Mouse (Mus musculus) heart, embryonic 14.5 days (tissue): ENCODE data around the gene Nectin3. TPM values are rescaled to one million over a fixed set of nuclear protein-coding genes. Genes with fewer than 3 reads are reported as not detected.
"Not testable (repeated sequence)": the region's sequence is repeated elsewhere in the genome, so short reads cannot be mapped to it uniquely, and the experiment has no call there.

ENCODE experiments used
- ATAC-seq: fragments of 200-750 bp; cut with Nextera tagmentation; 2 replicates; pipeline ENCODE4 v1.8.0; 2017; ENCODE audit warnings: low read depth, moderate TSS enrichment; ENCODE audit not compliant: insufficient number of reproducible peaks, insufficient read depth, low FRiP score
- H3K27ac ChIP-seq, 2 experiments: fragments of 200-500 bp in 1 of 2; fragments of 300-500 bp in 1 of 2; sonication (generic) in 1 of 2; replicated peaks in 1 of 2; 2 replicates each; pipeline ENCODE4 v1.5.1; 2012 to 2014; ENCODE audit warnings: low read depth in 2 of 2, low read length in 2 of 2, control low read depth in 1 of 2, mild to moderate bottlenecking in 1 of 2, mixed read lengths in 1 of 2; ENCODE audit not compliant: control insufficient read depth in 1 of 2, insufficient read depth in 1 of 2
- H3K27me3 ChIP-seq: fragments of 300-500 bp; sonication (generic); 2 replicates; pipeline ENCODE4 v1.6.1; 2014; ENCODE audit warnings: mild to moderate bottlenecking, low read length, control low read depth; ENCODE audit not compliant: control insufficient read depth, insufficient read depth
- H3K36me3 ChIP-seq: fragments of 300-500 bp; sonication (generic); 2 replicates; pipeline ENCODE4 v1.6.1; 2014; ENCODE audit warnings: mild to moderate bottlenecking, control low read depth, low read length, mixed read lengths; ENCODE audit not compliant: control insufficient read depth, insufficient read depth
- H3K4me1 ChIP-seq, 2 experiments: fragments of 200-500 bp in 1 of 2; fragments of 300-500 bp in 1 of 2; sonication (generic) in 1 of 2; 2 replicates each; pipeline ENCODE4 v1.6.1; 2012 to 2014; ENCODE audit warnings: low read length in 2 of 2, control low read depth in 1 of 2, mixed read lengths in 1 of 2; ENCODE audit not compliant: control insufficient read depth in 2 of 2, insufficient read depth in 2 of 2
- H3K4me2 ChIP-seq: fragments of 300-500 bp; sonication (generic); 2 replicates; pipeline ENCODE4 v1.6.1; 2014; ENCODE audit warnings: mild to moderate bottlenecking, low read length
- H3K4me3 ChIP-seq, 2 experiments: fragments of 200-500 bp in 1 of 2; fragments of 300-500 bp in 1 of 2; sonication (generic) in 1 of 2; 2 replicates each; pipeline ENCODE4 v1.5.1; 2012 to 2014; ENCODE audit warnings: low read length in 2 of 2, mild to moderate bottlenecking in 2 of 2, control low read depth in 1 of 2, low read depth in 1 of 2, moderate library complexity in 1 of 2; ENCODE audit not compliant: control insufficient read depth in 1 of 2, insufficient read depth in 1 of 2
- H3K9ac ChIP-seq: fragments of 300-500 bp; sonication (generic); 2 replicates; pipeline ENCODE4 v1.6.1; 2014; ENCODE audit warnings: mild to moderate bottlenecking, low read length
- H3K9me3 ChIP-seq: fragments of 300-500 bp; sonication (generic); 2 replicates; pipeline ENCODE4 v1.6.1; 2016; ENCODE audit warnings: low read length, control low read depth; ENCODE audit not compliant: control insufficient read depth
- WGBS: fragments of 180-500 bp; shearing (Covaris S2); extraction: QIAGEN DNeasy Blood & Tissue Kit; methylation state at CpG from one replicate; pipeline ENCODE4 v1.1.7; 2014; 5-methylcytosine and 5-hydroxymethylcytosine counted together
- polyA plus RNA-seq: library from polyadenylated mRNA; unstranded; fragments of >200 nt; fragmentation: Nextera tagmentation; extraction: Ambion mirVana; gene quantifications from 2 replicates; pipeline ENCODE4 v1.2.1, GENCODE M21; 2014

Nectin3 gene
- polyA plus RNA-seq, 1 experiment from 2014 or later = 24.7 TPM

GRCm38 (mm10) chr16:46388527-46389414 is 109.6 kb downstream of the Nectin3 start:
- Histone ChIP-seq H3K4me3 (no peak overlapping the region), H3K9ac (no peak overlapping the region), H3K9me3 (no peaks in the 10 kb centered on the region), H3K36me3 (no peaks in the 10 kb centered on the region), H3K4me2 (no peak overlapping the region), H3K27me3 (no peaks in the 10 kb centered on the region), H3K4me1 (peaks cover 2 to 9% of the 10 kb centered on the region in 2 experiments; a peak in 2 of 4 replicates), H3K27ac (no peak overlapping the region)
- ATAC-seq = no peak
- 57% methylated on average over 11 of the region's 11 CpGs for WGBS

GRCm38 (mm10) chr16:46384279-46384678 is 114.0 kb downstream of the Nectin3 start:
- H3K9ac ChIP-seq = no peak overlapping the region
- H3K4me1 ChIP-seq = peaks cover 0 to 2% of the 10 kb centered on the region in 2 experiments; a peak in 1 of 4 replicates
- H3K27me3 ChIP-seq = no peaks in the 10 kb centered on the region
- no peak overlapping the region for H3K27ac ChIP-seq
- no peaks in the 10 kb centered on the region for H3K9me3 ChIP-seq
- no peak overlapping the region for H3K4me3 ChIP-seq
- no peak for ATAC-seq
- H3K4me2 ChIP-seq = no peak overlapping the region
- 75% methylated on average over 5 of the region's 5 CpGs for WGBS
- H3K36me3 ChIP-seq = no peaks in the 10 kb centered on the region

DNA sequence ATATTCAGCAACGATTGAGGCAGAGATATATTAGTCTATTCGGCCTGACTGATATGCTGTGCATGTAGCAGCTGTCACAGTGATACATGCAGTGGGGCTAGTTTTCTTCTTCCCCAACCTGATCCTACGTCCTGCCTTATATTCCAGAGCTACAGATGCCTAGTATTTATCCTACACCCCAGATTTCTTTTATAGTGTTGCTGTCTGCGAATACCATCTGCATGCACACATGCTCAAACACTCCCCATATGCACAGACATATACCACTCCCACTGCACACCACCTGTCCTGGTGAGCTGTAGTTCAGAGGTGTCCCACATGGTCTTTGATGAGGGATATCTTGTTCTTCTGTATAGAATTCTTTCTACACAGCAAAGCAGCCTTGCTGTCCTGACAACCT is 115.0 kb downstream of the Nectin3 start:
- H3K4me1 ChIP-seq = no peaks in the 10 kb centered on the region
- ATAC-seq = no peak
- H3K27me3 ChIP-seq = no peaks in the 10 kb centered on the region
- no peaks in the 10 kb centered on the region for H3K36me3 ChIP-seq
- H3K27ac ChIP-seq = no peak overlapping the region
- WGBS = 83% methylated on average over 4 of the region's 4 CpGs
- H3K4me3 ChIP-seq = no peak overlapping the region
- H3K4me2 ChIP-seq = no peak overlapping the region
- no peaks in the 10 kb centered on the region for H3K9me3 ChIP-seq
- no peak overlapping the region for H3K9ac ChIP-seq

- no peak for ATAC-seq
- Histone ChIP-seq H3K4me2 (no peak overlapping the region), H3K9me3 (no peaks in the 10 kb centered on the region), H3K4me1 (peaks cover 0 to 2% of the 10 kb centered on the region in 2 experiments; a peak in 1 of 4 replicates), H3K27me3 (no peaks in the 10 kb centered on the region), H3K9ac (no peak overlapping the region), H3K27ac (no peak overlapping the region), H3K4me3 (no peak overlapping the region), H3K36me3 (no peaks in the 10 kb centered on the region)
- 46% methylated on average over 3 of the region's 3 CpGs for WGBS
Measured at GRCm38 (mm10) chr16:46376575-46376974, 121.8 kb downstream of the Nectin3 start.

DNA sequence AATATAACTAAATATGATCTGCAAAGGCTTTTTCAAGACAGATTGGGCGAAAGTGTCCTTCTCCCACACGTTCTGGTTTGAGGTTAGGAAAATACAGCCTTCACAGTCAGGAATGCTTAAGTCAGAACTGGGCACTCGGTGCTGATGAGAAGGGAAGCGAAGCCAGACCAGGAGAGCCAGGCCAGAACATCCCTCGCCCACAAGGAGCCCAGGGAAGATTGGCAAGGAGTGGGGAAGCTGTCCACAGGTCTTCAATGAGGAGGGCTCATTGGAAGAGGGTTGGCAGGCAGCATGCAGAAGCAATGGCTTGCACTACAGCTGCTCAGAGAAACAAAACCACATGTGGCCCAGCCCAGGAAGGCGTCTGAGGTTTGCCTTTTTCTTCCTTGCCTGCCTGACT is 136.3 kb downstream of the Nectin3 start:
- H3K27me3 ChIP-seq = no peaks in the 10 kb centered on the region
- peaks cover 2 to 4% of the 10 kb centered on the region in 2 experiments; a peak in 2 of 4 replicates for H3K4me1 ChIP-seq
- no peak for ATAC-seq
- H3K9ac ChIP-seq = no peak overlapping the region
- no peak overlapping the region for H3K4me3 ChIP-seq
- no peaks in the 10 kb centered on the region for H3K36me3 ChIP-seq
- H3K27ac ChIP-seq = 0 out of 4 replicates have a peak overlapping the region, but pooled peaks of 1 of the 2 experiments have one; percentile 8
- WGBS = 42% methylated on average over 6 of the region's 6 CpGs
- H3K9me3 ChIP-seq = no peaks in the 10 kb centered on the region
- peak overlapping the region; percentile 52 for H3K4me2 ChIP-seq

- H3K4me2 ChIP-seq, H3K9me3 ChIP-seq, H3K27me3 ChIP-seq, H3K4me1 ChIP-seq, ATAC-seq, H3K9ac ChIP-seq, H3K27ac ChIP-seq, H3K36me3 ChIP-seq, H3K4me3 ChIP-seq: not testable (repeated sequence)
- 86% methylated on average over 2 of the region's 2 CpGs for WGBS
Measured at GRCm38 (mm10) chr16:46357658-46358057, 140.7 kb downstream of the Nectin3 start.

DNA sequence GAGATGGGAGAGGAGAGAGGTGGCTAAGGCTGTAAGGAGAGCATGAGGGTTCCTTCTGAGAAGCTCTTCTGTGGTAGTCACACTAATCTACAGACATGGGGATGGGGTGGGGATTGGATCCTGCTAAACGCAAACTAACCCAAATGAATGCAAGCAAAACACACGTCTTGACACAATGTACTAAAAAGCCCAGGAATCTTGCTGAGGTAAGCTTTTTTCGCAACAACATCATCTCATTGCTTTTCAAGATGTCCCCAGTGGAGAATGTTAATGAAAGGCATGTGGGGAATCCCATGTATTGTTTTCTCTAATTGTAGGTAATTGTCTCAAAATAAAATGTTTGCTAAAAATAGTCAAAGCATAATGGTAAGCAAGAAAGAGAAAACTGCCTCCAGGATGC is 141.7 kb downstream of the Nectin3 start:
- H3K4me2 ChIP-seq = no peak overlapping the region
- no peak overlapping the region for H3K4me3 ChIP-seq
- no peaks in the 10 kb centered on the region for H3K27me3 ChIP-seq
- H3K4me1 ChIP-seq = peaks cover 0 to 1% of the 10 kb centered on the region in 2 experiments; a peak in 2 of 4 replicates
- no peak overlapping the region for H3K27ac ChIP-seq
- no peaks in the 10 kb centered on the region for H3K36me3 ChIP-seq
- no peak for ATAC-seq
- H3K9me3 ChIP-seq = no peaks in the 10 kb centered on the region
- WGBS = 66% methylated on average over 3 of the region's 3 CpGs
- no peak overlapping the region for H3K9ac ChIP-seq
